Mouse (Mus musculus): ENCODE measurements around the gene Nceh1.

- TF ChIP-seq CTCF (IDR thresholded peaks at IDR 0.05; ENCODE audit: insufficient read depth, low read length) (no peak), POLR2A (IDR thresholded peaks at IDR 0.05; ENCODE audit: borderline replicate concordance, extremely low read depth, low read depth, low read length) (no peak)
These were observed 52.2 kb downstream of the Nceh1 start for GRCm38 (mm10) chr3:27234976-27235375.

All from lung, adult 2 months (tissue).